ENCODE assay signal across 19 mouse cellular contexts in the genomic region with DNA sequence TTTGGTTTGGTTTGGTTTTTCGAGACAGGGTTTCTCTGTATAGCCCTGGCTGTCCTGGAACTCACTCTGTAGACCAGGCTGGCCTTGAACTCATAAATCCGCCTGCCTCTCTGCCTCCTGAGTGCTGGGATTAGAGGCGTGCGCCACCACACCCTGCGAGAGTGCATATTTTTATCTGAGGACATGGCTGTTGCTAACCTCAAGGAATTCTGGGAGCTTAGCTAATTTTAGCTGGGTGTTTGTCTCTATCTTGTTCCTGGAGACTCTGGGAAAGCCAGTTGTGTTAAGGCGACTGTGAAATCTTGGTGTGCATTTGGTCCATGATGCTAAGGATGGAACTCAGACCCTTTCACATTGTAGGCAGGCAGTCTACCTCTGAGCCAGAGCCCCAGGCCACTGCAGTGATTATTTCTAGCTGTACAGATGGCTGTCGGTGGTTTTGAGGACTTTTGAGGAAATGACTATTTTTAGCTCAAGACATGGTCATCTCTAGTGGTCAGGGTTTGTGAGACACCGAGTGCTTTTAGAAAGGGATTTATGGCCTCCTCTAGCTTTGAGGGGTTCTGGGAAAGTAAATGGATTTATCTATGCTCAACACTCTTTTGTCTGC. TPM values are rescaled to one million over a fixed set of nuclear protein-coding genes. Genes with fewer than 3 reads are reported as not detected.
DNase-seq lines count a peak whose midpoint lies in the region; ATAC-seq and TF ChIP-seq lines count a peak whose summit lies in the region.
"Had no signal": no experiment of that assay in that cellular context is flagged by ENCODE, and none has a peak within 500 bp of the region (broad histone marks: within the 10 kb centered on the region; RNA-seq: fewer than 3 reads in every experiment).

No protein-coding gene starts in this region.

- no peak overlapping the region for H3K4me3 ChIP-seq in gastrocnemius, adult 2 months
- no peak overlapping the region for H3K4me3 ChIP-seq in heart, adult 2 months
- H3K4me3 ChIP-seq in heart, embryonic 15.5 days, result no peak overlapping the region
- no peak overlapping the region for H3K4me3 ChIP-seq in midbrain, embryonic 11.5 days (ENCODE audit: low read depth, low read length)
- H3K4me3 ChIP-seq in liver, postnatal 0 days (ENCODE audit: low read depth, low read length), result no peak overlapping the region
- H3K4me3 ChIP-seq: limb, embryonic 13.5 days; liver, embryonic 15.5 days; neural tube, embryonic 13.5 days had no signal

- WGBS in heart, adult 2 months, result 31% methylated on average over 8 of the region's 8 CpGs
- WGBS in heart, embryonic 15.5 days, result 25% methylated on average over 8 of the region's 8 CpGs
- 86% methylated on average over 8 of the region's 8 CpGs for whole genome bisulfite sequencing in midbrain, embryonic 11.5 days
- 48% methylated on average over 8 of the region's 8 CpGs for WGBS in liver, postnatal 0 days (ENCODE audit: insufficient replicate concordance)

- peaks cover 3% of the 10 kb centered on the region for H3K27me3 ChIP-seq in heart, adult 2 months (ENCODE audit: control insufficient read depth, insufficient read depth, low read length)
- H3K27me3 ChIP-seq in heart, embryonic 15.5 days, result peaks cover 24% of the 10 kb centered on the region
- H3K27me3 ChIP-seq in midbrain, embryonic 11.5 days (ENCODE audit: control insufficient read depth, insufficient read depth, low read length), result peaks cover 16% of the 10 kb centered on the region
- peaks cover 19% of the 10 kb centered on the region for H3K27me3 ChIP-seq in liver, postnatal 0 days (ENCODE audit: insufficient read depth, low read length)

- 0 out of 2 replicates have a peak overlapping the region, but pooled peaks have one; percentile 4 for H3K4me2 ChIP-seq in heart, embryonic 15.5 days
- H3K4me2 ChIP-seq in midbrain, embryonic 11.5 days, result no peak overlapping the region
- no peak overlapping the region for H3K4me2 ChIP-seq in liver, postnatal 0 days (ENCODE audit: low read depth, low read length)
- H3K4me2 ChIP-seq: limb, embryonic 13.5 days; liver, embryonic 15.5 days; neural tube, embryonic 13.5 days had no signal

- H3K9me3 ChIP-seq in heart, embryonic 15.5 days (replicated peaks), result no peaks in the 10 kb centered on the region
- H3K9me3 ChIP-seq in midbrain, embryonic 11.5 days (ENCODE audit: control insufficient read depth, low read length), result no peaks in the 10 kb centered on the region
- no peaks in the 10 kb centered on the region for H3K9me3 ChIP-seq in liver, postnatal 0 days (ENCODE audit: low read length)
- H3K9me3 ChIP-seq: liver, embryonic 15.5 days; neural tube, embryonic 13.5 days had no signal

- no peak for DNase-seq in gastrocnemius, adult 2 months
- DNase-seq in gastrocnemius, postnatal 14 days, result no peak
- peak; percentile 3 for DNase-seq in 3T3-L1 (ENCODE audit: low read depth, low spot score)
- peak in 1 of 2 experiments; percentile 15 for DNase-seq in heart, adult 2 months
- no peak for DNase-seq in midbrain, embryonic 11.5 days (ENCODE audit: low spot score, missing footprints)
- DNase-seq in ovary, postnatal 14 days (ENCODE audit: low spot score), result no peak
- DNase-seq in liver, postnatal 0 days, result no peak
- DNase-seq: adrenal gland, postnatal 25 days; B cell, adult 2 months; kidney, postnatal 10 days had no signal

- intact Hi-C loops in gastrocnemius, adult 2 months (cut with DNase I), result loop anchor here (5.0 kb wide), 1 partner anchor 79 kb away; no protein-coding TSS in a partner anchor
- intact Hi-C loops in gastrocnemius, postnatal 14 days (cut with DNase I; ENCODE audit: low total_unique reads), result loop anchor here (5.0 kb wide), 1 partner anchor 99 kb away; no protein-coding TSS in a partner anchor
- intact Hi-C loops in heart, adult 2 months (cut with DNase I), result loop anchor here (5.0 kb wide), 1 partner anchor 174 kb away; no protein-coding TSS in a partner anchor

- no peaks in the 10 kb centered on the region for H3K36me3 ChIP-seq in heart, adult 2 months (ENCODE audit: control insufficient read depth, insufficient read depth, low read length)
- no peaks in the 10 kb centered on the region for H3K36me3 ChIP-seq in heart, embryonic 15.5 days
- H3K36me3 ChIP-seq in midbrain, embryonic 11.5 days (ENCODE audit: control insufficient read depth, insufficient read depth, low read length), result no peaks in the 10 kb centered on the region
- H3K36me3 ChIP-seq in liver, postnatal 0 days (replicated peaks; ENCODE audit: insufficient read depth, low read length), result no peaks in the 10 kb centered on the region
- H3K36me3 ChIP-seq: limb, embryonic 13.5 days; liver, embryonic 15.5 days had no signal

- no peak for TF ChIP-seq POLR2A in heart, adult 2 months (IDR thresholded peaks at IDR 0.05; ENCODE audit: insufficient read depth, low read depth, low read length)

- no peak for TF ChIP-seq EP300 in heart, adult 2 months (IDR thresholded peaks at IDR 0.05; ENCODE audit: insufficient read depth, low read depth, low read length)
- no peak for TF ChIP-seq EP300 in liver, postnatal 0 days (IDR thresholded peaks at IDR 0.05; ENCODE audit: low read depth)

- H3K9ac ChIP-seq in heart, adult 2 months (ENCODE audit: low read depth, low read length), result no peak overlapping the region
- H3K9ac ChIP-seq in heart, embryonic 15.5 days, result no peak overlapping the region
- H3K9ac ChIP-seq in midbrain, embryonic 11.5 days (ENCODE audit: low read length), result no peak overlapping the region
- H3K9ac ChIP-seq in liver, postnatal 0 days (replicated peaks), result no peak overlapping the region
- H3K9ac ChIP-seq: limb, embryonic 13.5 days; liver, embryonic 15.5 days had no signal

- ATAC-seq in heart, embryonic 15.5 days (replicated peaks; ENCODE audit: insufficient number of reproducible peaks, insufficient read depth, low FRiP score, low read depth), result peak; percentile 28; the same call in 1 of the 2 replicates
- ATAC-seq in midbrain, embryonic 11.5 days (ENCODE audit: low FRiP score), result no peak
- no peak for ATAC-seq in liver, postnatal 0 days
- ATAC-seq: forebrain, embryonic 14.5 days; hindbrain, embryonic 16.5 days; intestine, postnatal 0 days had no signal

- no peak for TF ChIP-seq CTCF in gastrocnemius, adult 2 months (IDR thresholded peaks at IDR 0.05)
- no peak for TF ChIP-seq CTCF in heart, adult 2 months (IDR thresholded peaks at IDR 0.05)
- TF ChIP-seq CTCF in liver, postnatal 0 days (IDR thresholded peaks at IDR 0.05; ENCODE audit: low read depth), result no peak

- peak overlapping the region; percentile 38; the same call in 1 of the 2 replicates for H3K27ac ChIP-seq in gastrocnemius, adult 2 months
- H3K27ac ChIP-seq in heart, adult 2 months, result peak overlapping the region; percentile 54
- peak overlapping the region; percentile 73 for H3K27ac ChIP-seq in heart, embryonic 15.5 days
- H3K27ac ChIP-seq in midbrain, embryonic 11.5 days (ENCODE audit: low read depth, low read length), result no peak overlapping the region
- H3K27ac ChIP-seq in liver, postnatal 0 days (ENCODE audit: low read depth), result no peak overlapping the region
- H3K27ac ChIP-seq: limb, embryonic 13.5 days; liver, embryonic 15.5 days; neural tube, embryonic 13.5 days had no signal

- peaks cover 1% of the 10 kb centered on the region; the same call in 1 of the 2 replicates for H3K4me1 ChIP-seq in heart, adult 2 months (ENCODE audit: control insufficient read depth, insufficient read depth, low read length)
- H3K4me1 ChIP-seq in heart, embryonic 15.5 days (replicated peaks), result peaks cover 19% of the 10 kb centered on the region
- peaks cover 3% of the 10 kb centered on the region; the same call in 1 of the 2 replicates for H3K4me1 ChIP-seq in midbrain, embryonic 11.5 days (ENCODE audit: control insufficient read depth, insufficient read depth, low read length)
- no peaks in the 10 kb centered on the region for H3K4me1 ChIP-seq in liver, postnatal 0 days (ENCODE audit: insufficient read depth)
- H3K4me1 ChIP-seq: limb, embryonic 13.5 days; liver, embryonic 15.5 days had no signal

- no peaks in the 10 kb centered on the region for H3K79me2 ChIP-seq in heart, adult 2 months (replicated peaks; ENCODE audit: control insufficient read depth, insufficient read depth, low read length)

RNA-seq across cellular contexts. Expression of a gene that starts 18.7 kb away (rescaled TPM):
- 1 to 10 TPM; 1.5 to 2.0 TPM for total RNA-seq in gastrocnemius, adult 2 months (2021)
- total RNA-seq in gastrocnemius, postnatal 14 days (2021), result 1 to 10 TPM; 2.5 to 3.1 TPM
- total RNA-seq in heart, adult 2 months (2021), result 1 to 10 TPM; 4.3 to 4.6 TPM
- polyA plus RNA-seq in heart, adult 2 months (2012; rRNA removed), result 7.4 and 8.7 TPM in 2 replicates
- 14.3 and 20.0 TPM in 2 replicates for polyA plus RNA-seq in heart, embryonic 15.5 days (2015; fragmentation: Nextera tagmentation; extraction: Ambion mirVana)
- 74.7 and 80.7 TPM in 2 replicates for polyA plus RNA-seq in midbrain, embryonic 11.5 days (2014; fragmentation: Nextera tagmentation; extraction: Ambion mirVana)
- polyA plus RNA-seq in liver, postnatal 0 days (2015; fragmentation: Nextera tagmentation; extraction: Ambion mirVana), result 1.9 and 2.0 TPM in 2 replicates

RNA-seq across cellular contexts. Expression of a gene that starts 26.6 kb away (rescaled TPM):
- total RNA-seq in gastrocnemius, adult 2 months (2021), result under 1 TPM; 0.08 to 0.28 TPM
- under 1 TPM; 0.24 to 0.25 TPM for total RNA-seq in gastrocnemius, postnatal 14 days (2021)
- total RNA-seq in heart, adult 2 months (2021), result under 1 TPM; 0.50 to 0.84 TPM
- 0.61 and 0.96 TPM in 2 replicates for polyA plus RNA-seq in heart, adult 2 months (2012; rRNA removed)
- polyA plus RNA-seq in heart, embryonic 15.5 days (2015; fragmentation: Nextera tagmentation; extraction: Ambion mirVana), result 0.13 TPM in 2 replicates
- polyA plus RNA-seq in midbrain, embryonic 11.5 days (2014; fragmentation: Nextera tagmentation; extraction: Ambion mirVana), result 0.27 and 0.34 TPM in 2 replicates
- polyA plus RNA-seq in liver, postnatal 0 days (2015; fragmentation: Nextera tagmentation; extraction: Ambion mirVana), result not detected in 2 replicates
- total RNA-seq: megakaryocyte-erythroid progenitor cell, adult 5-6 weeks; monocyte, adult 5-6 weeks had no signal
- polyA plus RNA-seq: liver, embryonic 15.5 days had no signal

RNA-seq across cellular contexts. Expression of a gene that starts 36.5 kb away (rescaled TPM):
- total RNA-seq in gastrocnemius, adult 2 months (2021), result 10 to 100 TPM; 10.3 to 16.0 TPM
- 10 to 100 TPM; 12.2 to 14.4 TPM for total RNA-seq in gastrocnemius, postnatal 14 days (2021)
- total RNA-seq in heart, adult 2 months (2021), result 10 to 100 TPM; 17.8 to 20.6 TPM
- 38.3 and 45.2 TPM in 2 replicates for polyA plus RNA-seq in heart, adult 2 months (2012; rRNA removed)
- 29.9 and 35.0 TPM in 2 replicates for polyA plus RNA-seq in heart, embryonic 15.5 days (2015; fragmentation: Nextera tagmentation; extraction: Ambion mirVana)
- 16.2 and 18.2 TPM in 2 replicates for polyA plus RNA-seq in midbrain, embryonic 11.5 days (2014; fragmentation: Nextera tagmentation; extraction: Ambion mirVana)
- 6.5 and 7.5 TPM in 2 replicates for polyA plus RNA-seq in liver, postnatal 0 days (2015; fragmentation: Nextera tagmentation; extraction: Ambion mirVana)

RNA-seq across cellular contexts. Expression of a gene that starts 58.0 kb away (rescaled TPM):
- 100 to 1,000 TPM in 1 of 2 experiments, 10 to 100 TPM in 1; 99.2 to 113 TPM for total RNA-seq in gastrocnemius, adult 2 months (2021)
- 100 to 1,000 TPM; 102 to 107 TPM for total RNA-seq in gastrocnemius, postnatal 14 days (2021)
- total RNA-seq in heart, adult 2 months (2021), result 10 to 100 TPM; 74.0 to 95.3 TPM
- polyA plus RNA-seq in heart, adult 2 months (2012; rRNA removed), result 147 and 165 TPM in 2 replicates
- polyA plus RNA-seq in heart, embryonic 15.5 days (2015; fragmentation: Nextera tagmentation; extraction: Ambion mirVana), result 130 and 161 TPM in 2 replicates
- 162 and 165 TPM in 2 replicates for polyA plus RNA-seq in midbrain, embryonic 11.5 days (2014; fragmentation: Nextera tagmentation; extraction: Ambion mirVana)
- polyA plus RNA-seq in liver, postnatal 0 days (2015; fragmentation: Nextera tagmentation; extraction: Ambion mirVana), result 96.6 and 105 TPM in 2 replicates

Comparison
In these comparisons a context has a peak if more than half of its experiments do, and no peak if none do; other contexts are left out.
1. H3K27ac ChIP-seq: peak in gastrocnemius, adult 2 months (single experiment), heart, adult 2 months (single experiment) and heart, embryonic 15.5 days (single experiment); none in midbrain, embryonic 11.5 days (single experiment) and liver, postnatal 0 days (single experiment).